Mouse (Mus musculus) thymus, adult 2 months (tissue): ENCODE data around the gene Sapcd1. TPM values are rescaled to one million over a fixed set of nuclear protein-coding genes. Genes with fewer than 3 reads are reported as not detected.
A peak's percentile ranks its signal among the peaks of the same experiment; 100 is the strongest.
"Not testable (repeated sequence)": the region's sequence is repeated elsewhere in the genome, so short reads cannot be mapped to it uniquely, and the experiment has no call there.

Experiments used
- DNase-seq: peaks from one replicate; pipeline ENCODE4 v3.0.0; 2021
- H3K27ac ChIP-seq: fragments of 200-500 bp; 2 replicates; pipeline ENCODE4 v1.5.1; 2012; ENCODE audit warnings: low read length, control low read depth; ENCODE audit not compliant: control insufficient read depth, insufficient read depth
- H3K27me3 ChIP-seq: fragments of 200-500 bp; 2 replicates; pipeline ENCODE4 v1.6.1; 2012; ENCODE audit warnings: mild to moderate bottlenecking, low read length, moderate library complexity, mixed read lengths; ENCODE audit not compliant: control insufficient read depth, insufficient read depth
- H3K36me3 ChIP-seq: fragments of 200-500 bp; 2 replicates; pipeline ENCODE4 v1.6.1; 2012; ENCODE audit warnings: mild to moderate bottlenecking, low read length, moderate library complexity; ENCODE audit not compliant: control insufficient read depth, insufficient read depth
- H3K4me1 ChIP-seq: fragments of 200-500 bp; replicated peaks from 2 replicates; pipeline ENCODE4 v1.6.1; 2012; ENCODE audit warnings: low read length; ENCODE audit not compliant: control insufficient read depth, insufficient read depth
- H3K4me3 ChIP-seq: fragments of 200-500 bp; 2 replicates; pipeline ENCODE4 v1.5.1; 2012; ENCODE audit warnings: mild to moderate bottlenecking, low read length, control low read depth, moderate library complexity; ENCODE audit not compliant: control insufficient read depth, insufficient read depth
- CTCF ChIP-seq: fragments of 200-500 bp; IDR thresholded peaks from 2 replicates; pipeline ENCODE4 v1.5.1; 2012; ENCODE audit warnings: mild to moderate bottlenecking, control low read depth, low read length, moderate library complexity, borderline replicate concordance; ENCODE audit not compliant: control insufficient read depth, poor library complexity, insufficient read depth; ENCODE audit errors: extremely low read depth
- POLR2A ChIP-seq: fragments of 200-500 bp; IDR thresholded peaks from 2 replicates; pipeline ENCODE4 v1.6.1; 2012; ENCODE audit warnings: mild to moderate bottlenecking, low read length, control low read depth, moderate library complexity; ENCODE audit not compliant: control insufficient read depth, poor library complexity, insufficient read depth; ENCODE audit errors: extremely low read depth
- WGBS: fragments of 180-500 bp; shearing (Covaris S2); methylation state at CpG from one replicate; pipeline ENCODE4 v1.1.7; 2018; 5-methylcytosine and 5-hydroxymethylcytosine counted together
- polyA plus RNA-seq: library from polyadenylated mRNA; depleted of rRNA; stranded (reverse); fragments of >200 nt; gene quantifications from 2 replicates; pipeline ENCODE4 v1.2.3, GENCODE M21; 2012

Gene Sapcd1
- polyA plus RNA-seq, 1 experiment = 12.3 TPM

GRCm38 (mm10) chr17:34998526-34999430, 29.0 kb downstream of the Sapcd1 start:
- H3K27ac ChIP-seq = peak overlapping the region; percentile 18
- TF ChIP-seq CTCF (no peak), POLR2A (no peak)
- H3K27me3 ChIP-seq = no peaks in the 10 kb centered on the region
- no peak for DNase-seq
- H3K4me3 ChIP-seq = peak overlapping the region; percentile 47
- H3K4me1 ChIP-seq = peaks cover 38% of the 10 kb centered on the region
- 60% methylated on average over 15 of the region's 15 CpGs for WGBS
- H3K36me3 ChIP-seq = peaks cover 7% of the 10 kb centered on the region; the same call in 1 of the 2 replicates

DNA sequence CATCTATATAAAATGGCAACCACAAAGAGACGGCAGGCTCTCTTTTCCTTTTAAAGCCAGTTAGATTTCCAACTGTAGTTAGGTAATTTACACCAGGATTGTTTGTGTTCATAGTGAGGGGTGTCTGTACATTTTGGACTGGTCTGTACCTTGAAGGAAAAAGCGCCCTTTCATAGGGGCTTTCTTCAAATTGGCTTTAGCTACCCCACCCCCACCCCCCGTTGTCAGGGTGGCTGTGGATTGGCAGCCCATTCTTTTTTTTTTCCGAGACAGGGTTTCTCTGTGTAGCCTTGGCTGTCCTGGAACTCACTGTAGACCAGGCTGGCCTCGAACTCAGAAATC, 30.7 kb downstream of the Sapcd1 start:
- H3K27ac ChIP-seq = no peak overlapping the region
- peaks cover 31% of the 10 kb centered on the region for H3K4me1 ChIP-seq
- H3K36me3 ChIP-seq = peaks cover 7% of the 10 kb centered on the region; the same call in 1 of the 2 replicates
- TF ChIP-seq POLR2A = no peak
- TF ChIP-seq CTCF = no peak
- no peaks in the 10 kb centered on the region for H3K27me3 ChIP-seq
- H3K4me3 ChIP-seq = peak overlapping the region; percentile 12; the same call in 1 of the 2 replicates
- 82% methylated on average over 5 of the region's 5 CpGs for WGBS
- DNase-seq = no peak

GRCm38 (mm10) chr17:34996411-34997141, 31.2 kb downstream of the Sapcd1 start:
- no peak overlapping the region for H3K27ac ChIP-seq
- H3K27me3 ChIP-seq = no peaks in the 10 kb centered on the region
- H3K4me1 ChIP-seq = peaks cover 25% of the 10 kb centered on the region
- TF ChIP-seq POLR2A (no peak), CTCF (no peak)
- H3K4me3 ChIP-seq = peak overlapping the region; percentile 17; the same call in 1 of the 2 replicates
- no peak for DNase-seq
- H3K36me3 ChIP-seq = peaks cover 7% of the 10 kb centered on the region; the same call in 1 of the 2 replicates
- 90% methylated on average over 14 of the region's 14 CpGs for WGBS

DNA sequence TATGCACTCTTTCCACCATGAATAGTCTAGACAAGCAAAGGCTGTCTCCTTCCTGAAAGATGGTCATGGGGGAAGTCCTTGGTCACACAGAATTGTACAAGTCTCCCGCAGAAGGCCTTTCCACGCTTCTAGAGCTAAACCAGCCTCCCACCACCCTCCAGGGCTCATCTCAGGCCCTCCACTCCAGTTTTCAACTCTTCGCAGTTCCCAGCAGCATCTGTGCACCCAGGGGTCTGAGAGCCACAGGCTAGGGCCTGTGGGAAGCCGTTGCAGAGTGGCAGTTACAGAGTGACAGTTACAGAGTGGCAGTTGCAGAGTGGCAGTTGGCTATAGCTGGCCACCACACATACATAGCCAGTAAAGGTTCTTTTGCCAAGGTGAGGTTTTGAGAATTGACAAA, 31.9 kb downstream of the Sapcd1 start:
- not testable (repeated sequence) for H3K27me3 ChIP-seq, DNase-seq, H3K27ac ChIP-seq, H3K4me3 ChIP-seq
- H3K4me1 ChIP-seq = peaks cover 24% of the 10 kb centered on the region
- WGBS = 86% methylated on average over 4 of the region's 4 CpGs
- peaks cover 12% of the 10 kb centered on the region; the same call in 1 of the 2 replicates for H3K36me3 ChIP-seq

- H3K36me3 ChIP-seq = peaks cover 15% of the 10 kb centered on the region; the same call in 1 of the 2 replicates
- H3K4me3 ChIP-seq, H3K27ac ChIP-seq, H3K27me3 ChIP-seq, DNase-seq: not testable (repeated sequence)
- H3K4me1 ChIP-seq = peaks cover 24% of the 10 kb centered on the region
- WGBS = 88% methylated on average over 4 of the region's 4 CpGs
Observed at GRCm38 (mm10) chr17:34995192-34995591, 32.6 kb downstream of the Sapcd1 start.

- no peak overlapping the region for H3K27ac ChIP-seq
- DNase-seq = no peak
Observed at GRCm38 (mm10) chr17:34994751-34995150, 33.1 kb downstream of the Sapcd1 start.

GRCm38 (mm10) chr17:34984218-34984617, 43.6 kb downstream of the Sapcd1 start:
- Histone ChIP-seq H3K4me1 (peaks cover 5% of the 10 kb centered on the region), H3K27me3 (no peaks in the 10 kb centered on the region), H3K36me3 (peaks cover 19% of the 10 kb centered on the region), H3K4me3 (no peak overlapping the region), H3K27ac (no peak overlapping the region)
- 88% methylated on average over 2 of the region's 2 CpGs for WGBS
- no peak for DNase-seq
- TF ChIP-seq POLR2A (no peak), CTCF (no peak)

More at GRCm38 (mm10) chr17:34994751-34995150, 33.1 kb downstream of the Sapcd1 start:
- Histone ChIP-seq H3K36me3 (peaks cover 15% of the 10 kb centered on the region; the same call in 1 of the 2 replicates), H3K4me1 (peaks cover 21% of the 10 kb centered on the region), H3K4me3 (no peak overlapping the region), H3K27me3 (no peaks in the 10 kb centered on the region)
- no peak for TF ChIP-seq CTCF
- TF ChIP-seq POLR2A = no peak
